Mouse (Mus musculus) lung, adult 2 months (tissue): ENCODE measurements at regions not wholly inside any gene's neighbourhood (a gene's known extent, or its start where the extent isn't known, plus 50 kb on each side); places are given as distances from the start of the nearest gene placed in this dataset.

Experiments
- CTCF ChIP-seq: fragments of 200-500 bp; IDR thresholded peaks from 2 replicates; pipeline ENCODE4 v1.5.1; 2011; ENCODE audit warnings: mild to moderate bottlenecking, low read length, control low read depth; ENCODE audit not compliant: insufficient read depth
- POLR2A ChIP-seq: fragments of 200-500 bp; IDR thresholded peaks from 2 replicates; pipeline ENCODE4 v1.6.1; 2011; ENCODE audit warnings: low read depth, mild to moderate bottlenecking, control low read depth, low read length, borderline replicate concordance; ENCODE audit errors: extremely low read depth

- no peak for TF ChIP-seq POLR2A
- TF ChIP-seq CTCF, result no peak
Observed at GRCm38 (mm10) chr15:50320796-50321195, 3563.9 kb upstream of the Gm7489 start.
